Comparison of ENCODE assay signal across 20 mouse cellular contexts in the genomic region with DNA sequence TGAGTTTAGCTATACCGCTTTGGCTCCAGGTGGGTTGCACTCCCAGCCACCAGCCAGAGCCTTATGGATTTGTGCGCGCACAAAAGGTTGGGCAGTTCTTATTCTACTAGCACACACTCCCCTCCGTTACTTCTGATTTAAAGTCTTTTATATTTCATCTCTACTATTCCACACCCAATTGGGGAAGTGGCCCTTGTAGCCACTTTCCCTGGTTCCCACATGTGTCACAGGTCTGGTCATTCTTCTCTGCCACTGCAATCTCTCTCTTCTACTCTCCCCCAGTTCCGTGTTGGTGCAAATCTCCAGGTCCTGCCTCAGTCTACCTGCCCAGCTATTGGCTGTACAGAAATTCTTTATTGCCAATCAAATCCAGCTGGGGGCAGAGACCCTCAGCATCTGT. TPM values are rescaled to one million over a fixed set of nuclear protein-coding genes. Genes with fewer than 3 reads are reported as not detected.
DNase-seq lines count a peak whose midpoint lies in the region; ATAC-seq lines count a peak whose summit lies in the region.
"Had no signal": no experiment of that assay in that cellular context is flagged by ENCODE, and none has a peak within 500 bp of the region (broad histone marks: within the 10 kb centered on the region; RNA-seq: fewer than 3 reads in every experiment).

No protein-coding gene starts in this region.

- peak; percentile 52; the same call in 1 of the 2 replicates for ATAC-seq in common myeloid progenitor, adult 5-6 weeks (replicated peaks; ENCODE audit: low read depth, poor library complexity, severe bottlenecking)
- ATAC-seq in megakaryocyte, adult 5-6 weeks (ENCODE audit: poor library complexity, severe bottlenecking): peak; percentile 46
- ATAC-seq: activated CD4-positive, CD25-positive, alpha-beta regulatory T cell, adult 4 months; CD4-positive, CD25-positive, alpha-beta regulatory T cell, adult 4 months; forebrain, embryonic 14.5 days; forebrain, embryonic 16.5 days; Patski had no signal

- peak; percentile 44 for DNase-seq in heart, adult 11 months
- DNase-seq in heart, adult 18-20 months: no peak
- DNase-seq in urinary bladder, postnatal 10 days (ENCODE audit: low spot score): no peak
- DNase-seq in adrenal gland, postnatal 14 days: no peak
- DNase-seq: adrenal gland, adult 8-10 months; adrenal gland, postnatal 25 days; B cell, adult 2 months; cerebellum, adult 11 months; cerebellum, adult 18-20 months; cerebellum, adult 8-10 months; cerebellum, adult 9-11 months; cerebellum, postnatal 14 days; cerebellum, postnatal 36 days had no signal

RNA-seq across cellular contexts. Expression of gene Tlr2, which starts 14.1 kb away (rescaled TPM):
- total RNA-seq in heart, adult 18-20 months (2021): 1 to 10 TPM; 1.8 to 1.9 TPM
- 8.4 and 10.0 TPM in 2 replicates for total RNA-seq in common myeloid progenitor, adult 5-6 weeks (2017)
- 48.9 and 62.5 TPM in 2 replicates for total RNA-seq in megakaryocyte, adult 5-6 weeks (2015)
- 48.9 and 57.0 TPM in 2 replicates for total RNA-seq in megakaryocyte, adult 5-6 weeks (2017)
- 2.4 and 3.4 TPM in 2 replicates for total RNA-seq in adrenal gland, postnatal 14 days (2021)
